Mouse (Mus musculus): ENCODE data around the gene Ptpn21.

- TF ChIP-seq CTCF (IDR thresholded peaks at IDR 0.05; ENCODE audit: control insufficient read depth, insufficient read depth, insufficient replicate concordance, low read depth, low read length), result no peak
- no peak for TF ChIP-seq POLR2A (IDR thresholded peaks at IDR 0.05; ENCODE audit: control insufficient read depth, low read depth, low read length)
Observed at GRCm38 (mm10) chr12:98737801-98738350, 671 bp upstream of the Ptpn21 start.
